Mouse (Mus musculus) gastrocnemius, postnatal 14 days (tissue): Measurements from ENCODE around the gene Jak1. TPM values are rescaled to one million over a fixed set of nuclear protein-coding genes. Genes with fewer than 3 reads are reported as not detected.

Experiments
- total RNA-seq, 2 experiments: library from RNA; stranded (reverse); gene quantifications; 2 replicates each; pipeline ENCODE4 v1.2.3; 2021

The Jak1 gene
- total RNA-seq, 2 experiments from 2014 or later: 96.6 to 108 TPM

Other genes with a start within 250 kb of the Jak1 start
- not detected for gene Gm10577, start 244.6 kb downstream of the Jak1 start, total RNA-seq
- 1 to 10 TPM; 3.6 to 4.6 TPM for gene Raver2, start 196.3 kb downstream of the Jak1 start, total RNA-seq
- gene Ak4, start 154.0 kb upstream of the Jak1 start, total RNA-seq: 1 to 10 TPM; 3.4 to 4.9 TPM
- under 1 TPM; 0.62 to 0.64 TPM for gene Dnajc6, start 231.4 kb upstream of the Jak1 start, total RNA-seq